Mouse (Mus musculus): ENCODE measurements around the gene Nelfb. TPM values are rescaled to one million over a fixed set of nuclear protein-coding genes. Genes with fewer than 3 reads are reported as not detected.

The Nelfb gene
- polyA plus RNA-seq, 1 experiment: 65.6 TPM

- DNase-seq (ENCODE audit: extremely low spot score in 1 of 2, low spot score in 1 of 2): no peak
Measured at GRCm38 (mm10) chr2:25231038-25231437, 19.7 kb upstream of the Nelfb start.

- DNase-seq (ENCODE audit: extremely low spot score in 1 of 2, low spot score in 1 of 2): no peak
Measured at GRCm38 (mm10) chr2:25230581-25230980, 19.3 kb upstream of the Nelfb start.

- DNase-seq (ENCODE audit: extremely low spot score in 1 of 2, low spot score in 1 of 2): no peak
Measured at GRCm38 (mm10) chr2:25229582-25229981, 18.3 kb upstream of the Nelfb start.

- no peak for DNase-seq (ENCODE audit: extremely low spot score in 1 of 2, low spot score in 1 of 2)
Measured at GRCm38 (mm10) chr2:25228995-25229530, 17.8 kb upstream of the Nelfb start.

GRCm38 (mm10) chr2:25228431-25228889 is 17.2 kb upstream of the Nelfb start:
- peak; percentile 78 to 90 for DNase-seq (ENCODE audit: extremely low spot score in 1 of 2, low spot score in 1 of 2)

GRCm38 (mm10) chr2:25227406-25227805 is 16.1 kb upstream of the Nelfb start:
- no peak for DNase-seq (ENCODE audit: extremely low spot score in 1 of 2, low spot score in 1 of 2)

GRCm38 (mm10) chr2:25226864-25227263 is 15.6 kb upstream of the Nelfb start:
- DNase-seq (ENCODE audit: extremely low spot score in 1 of 2, low spot score in 1 of 2): peak in 1 of 2 experiments; percentile 49

GRCm38 (mm10) chr2:25225811-25226379 is 14.6 kb upstream of the Nelfb start:
- no peak for DNase-seq (ENCODE audit: extremely low spot score in 1 of 2, low spot score in 1 of 2)

- peak; percentile 99 to 100 for DNase-seq (ENCODE audit: extremely low spot score in 1 of 2, low spot score in 1 of 2)
Measured at GRCm38 (mm10) chr2:25224766-25225752, 13.8 kb upstream of the Nelfb start.

- no peak for DNase-seq (ENCODE audit: extremely low spot score in 1 of 2, low spot score in 1 of 2)
Measured at GRCm38 (mm10) chr2:25224492-25224765, 13.1 kb upstream of the Nelfb start, which contains the start of gene Tubb4b. Tubb4b (minus strand) TSS chr2:25224702.

GRCm38 (mm10) chr2:25223681-25224491 is 12.6 kb upstream of the Nelfb start:
- peak in 1 of 2 experiments; percentile 77 for DNase-seq (ENCODE audit: extremely low spot score in 1 of 2, low spot score in 1 of 2)

- DNase-seq (ENCODE audit: extremely low spot score in 1 of 2, low spot score in 1 of 2): no peak
Measured at GRCm38 (mm10) chr2:25221331-25221772, 10.1 kb upstream of the Nelfb start.

GRCm38 (mm10) chr2:25218445-25218844 is 7.2 kb upstream of the Nelfb start, which contains the start of gene Fam166a:
Fam166a (plus strand) TSS chr2:25218745.
- no peak for DNase-seq (ENCODE audit: extremely low spot score in 1 of 2, low spot score in 1 of 2)

- no peak for DNase-seq (ENCODE audit: extremely low spot score in 1 of 2, low spot score in 1 of 2)
Measured at GRCm38 (mm10) chr2:25217666-25218065, 6.4 kb upstream of the Nelfb start.

- no peak for DNase-seq (ENCODE audit: extremely low spot score in 1 of 2, low spot score in 1 of 2)
Measured at GRCm38 (mm10) chr2:25214444-25214843, 3.2 kb upstream of the Nelfb start, which contains the start of gene Stpg3. Stpg3 (minus strand) TSS chr2:25214637.

GRCm38 (mm10) chr2:25213266-25213865 is 2.1 kb upstream of the Nelfb start:
- DNase-seq (ENCODE audit: extremely low spot score in 1 of 2, low spot score in 1 of 2): no peak

- no peak for DNase-seq (ENCODE audit: extremely low spot score in 1 of 2, low spot score in 1 of 2)
Measured at GRCm38 (mm10) chr2:25210686-25211085, 603 bp downstream of the Nelfb start.

- DNase-seq (ENCODE audit: extremely low spot score in 1 of 2, low spot score in 1 of 2): no peak
Measured at GRCm38 (mm10) chr2:25207593-25207992, 3.7 kb downstream of the Nelfb start.

GRCm38 (mm10) chr2:25203631-25204214 is 7.6 kb downstream of the Nelfb start:
- no peak for DNase-seq (ENCODE audit: extremely low spot score in 1 of 2, low spot score in 1 of 2)

- DNase-seq (ENCODE audit: extremely low spot score in 1 of 2, low spot score in 1 of 2): no peak
Measured at GRCm38 (mm10) chr2:25200631-25201030, 10.7 kb downstream of the Nelfb start.
